Mouse (Mus musculus): Measurements from ENCODE around the gene Plcxd1. TPM values are rescaled to one million over a fixed set of nuclear protein-coding genes. Genes with fewer than 3 reads are reported as not detected.
A peak's percentile ranks its signal among the peaks of the same experiment; 100 is the strongest.

Plcxd1 gene
- total and polyA plus RNA-seq, 3 experiments: 0.64 TPM; not detected in 2

- no peaks in the 10 kb centered on the region for H3K79me2 ChIP-seq (replicated peaks; ENCODE audit: control insufficient read depth, insufficient read depth, low read length)
- 53% methylated on average over 2 of the region's 2 CpGs for WGBS
- no peak overlapping the region for H3K9ac ChIP-seq (ENCODE audit: low read depth, low read length)
- TF ChIP-seq CTCF (IDR thresholded peaks at IDR 0.05): no peak
- no peak for TF ChIP-seq POLR2A (IDR thresholded peaks at IDR 0.05; ENCODE audit: insufficient read depth, low read depth, low read length)
- TF ChIP-seq EP300 (IDR thresholded peaks at IDR 0.05; ENCODE audit: insufficient read depth, low read depth, low read length): no peak
- intact Hi-C loops (cut with DNase I): loop anchor here (5.0 kb wide), 1 partner anchor 34 kb away; no protein-coding TSS in a partner anchor
- H3K27ac ChIP-seq: no peak overlapping the region
- no peak overlapping the region for H3K4me3 ChIP-seq
- H3K4me1 ChIP-seq (ENCODE audit: control insufficient read depth, insufficient read depth, low read length): no peaks in the 10 kb centered on the region; the same call in 1 of the 2 replicates
- no peak for DNase-seq
- H3K27me3 ChIP-seq (ENCODE audit: control insufficient read depth, insufficient read depth, low read length): no peaks in the 10 kb centered on the region
- no peaks in the 10 kb centered on the region for H3K36me3 ChIP-seq (ENCODE audit: control insufficient read depth, insufficient read depth, low read length)
Observed at GRCm38 (mm10) chr5:110091546-110091945, 8.2 kb upstream of the Plcxd1 start.

DNA sequence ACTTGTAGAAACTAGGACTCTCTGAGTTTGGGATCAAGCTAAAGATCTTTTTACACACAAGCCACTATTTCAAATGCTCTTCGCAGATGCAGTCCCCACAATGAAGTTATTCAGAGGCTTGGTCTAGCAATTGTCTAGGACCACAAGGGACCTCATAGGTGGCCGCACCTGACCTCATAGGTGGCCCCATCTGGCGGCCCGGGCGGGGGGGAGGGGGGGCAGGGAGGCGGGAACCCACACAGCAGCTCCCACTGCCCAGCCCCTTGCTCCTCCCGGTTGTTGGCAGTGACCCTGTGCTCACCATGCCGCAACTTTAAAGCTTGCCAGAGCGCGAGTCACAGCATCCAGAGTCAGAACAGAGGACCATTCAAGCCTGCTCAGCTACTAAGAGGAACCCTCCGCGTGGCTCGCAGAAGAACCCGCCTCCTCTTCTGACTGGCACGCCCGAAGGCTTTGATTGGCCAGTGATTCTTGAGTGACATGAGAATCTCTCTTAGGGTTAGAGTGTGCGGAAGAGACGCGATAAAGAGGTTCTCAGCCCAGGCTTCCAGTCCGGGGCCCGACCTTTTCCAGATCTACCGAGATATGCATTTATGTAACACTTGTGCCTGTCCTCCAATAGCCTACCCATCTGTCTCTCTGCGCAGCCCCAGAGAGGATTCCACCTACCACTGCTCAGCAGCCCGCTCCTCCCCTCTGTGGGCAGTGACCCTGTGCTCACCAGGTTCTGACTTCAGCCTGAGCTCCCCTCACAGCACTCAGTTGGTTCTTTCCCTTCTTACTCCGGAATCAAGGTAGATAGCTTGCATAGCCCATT, 5.5 kb upstream of the Plcxd1 start, which contains the start of gene Gm35315:
TSS of gene Gm35315 (minus strand) at position 391 of the 817 bp plus-strand sequence.
- intact Hi-C loops (cut with DNase I): loop anchor here (5.0 kb wide), 1 partner anchor 37 kb away; no protein-coding TSS in a partner anchor
- peak within 1 kb of the TSS; percentile 56 for H3K9ac ChIP-seq (ENCODE audit: low read depth, low read length)
- TF ChIP-seq EP300 (IDR thresholded peaks at IDR 0.05; ENCODE audit: insufficient read depth, low read depth, low read length) (0 out of 2 replicates have a peak, but pooled peaks have one; percentile 23), POLR2A (IDR thresholded peaks at IDR 0.05; ENCODE audit: insufficient read depth, low read depth, low read length) (peak; percentile 70), CTCF (IDR thresholded peaks at IDR 0.05) (no peak)
- H3K27me3 ChIP-seq (ENCODE audit: control insufficient read depth, insufficient read depth, low read length): no peaks in the 10 kb centered on the region
- peak; percentile 81 to 89 for DNase-seq
- 3% methylated on average over 25 of the region's 25 CpGs for WGBS
- H3K79me2 ChIP-seq (replicated peaks; ENCODE audit: control insufficient read depth, insufficient read depth, low read length): no peaks in the 10 kb centered on the region
- H3K4me1 ChIP-seq (ENCODE audit: control insufficient read depth, insufficient read depth, low read length): no peaks in the 10 kb centered on the region; the same call in 1 of the 2 replicates
- no peaks in the 10 kb centered on the region for H3K36me3 ChIP-seq (ENCODE audit: control insufficient read depth, insufficient read depth, low read length)
- peak within 1 kb of the TSS; percentile 61 for H3K4me3 ChIP-seq
- peak within 1 kb of the TSS; percentile 67 for H3K27ac ChIP-seq

DNA sequence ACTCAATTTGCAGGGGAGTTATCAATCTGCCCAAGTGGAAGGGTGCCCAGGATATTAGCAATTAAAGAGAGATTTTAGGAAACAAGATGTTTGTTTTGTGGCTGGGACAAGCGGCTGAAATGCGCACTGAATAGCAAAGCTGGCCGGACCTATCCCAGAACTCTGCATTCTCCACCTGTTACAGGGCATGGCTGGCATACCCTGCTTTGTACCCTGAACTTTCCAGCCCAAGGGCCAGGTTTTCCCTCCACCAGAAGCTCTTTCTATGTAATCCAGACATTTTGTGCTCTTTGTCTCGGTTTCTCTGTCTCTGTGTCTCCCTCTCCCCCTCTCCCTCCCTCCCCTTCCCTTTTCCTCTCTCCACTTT, 4.9 kb upstream of the Plcxd1 start:
- Histone ChIP-seq H3K27me3 (ENCODE audit: control insufficient read depth, insufficient read depth, low read length) (no peaks in the 10 kb centered on the region), H3K79me2 (replicated peaks; ENCODE audit: control insufficient read depth, insufficient read depth, low read length) (no peaks in the 10 kb centered on the region), H3K4me1 (ENCODE audit: control insufficient read depth, insufficient read depth, low read length) (no peaks in the 10 kb centered on the region; the same call in 1 of the 2 replicates), H3K27ac (peak overlapping the region; percentile 67), H3K36me3 (ENCODE audit: control insufficient read depth, insufficient read depth, low read length) (no peaks in the 10 kb centered on the region), H3K4me3 (peak overlapping the region; percentile 61), H3K9ac (ENCODE audit: low read depth, low read length) (peak overlapping the region; percentile 56)
- intact Hi-C loops (cut with DNase I): loop anchor here (5.0 kb wide), 1 partner anchor 38 kb away; no protein-coding TSS in a partner anchor
- DNase-seq: no peak
- TF ChIP-seq EP300 (IDR thresholded peaks at IDR 0.05; ENCODE audit: insufficient read depth, low read depth, low read length): no peak
- no peak for TF ChIP-seq POLR2A (IDR thresholded peaks at IDR 0.05; ENCODE audit: insufficient read depth, low read depth, low read length)
- TF ChIP-seq CTCF (IDR thresholded peaks at IDR 0.05): no peak
- WGBS: 6% methylated on average over 4 of the region's 4 CpGs

DNA sequence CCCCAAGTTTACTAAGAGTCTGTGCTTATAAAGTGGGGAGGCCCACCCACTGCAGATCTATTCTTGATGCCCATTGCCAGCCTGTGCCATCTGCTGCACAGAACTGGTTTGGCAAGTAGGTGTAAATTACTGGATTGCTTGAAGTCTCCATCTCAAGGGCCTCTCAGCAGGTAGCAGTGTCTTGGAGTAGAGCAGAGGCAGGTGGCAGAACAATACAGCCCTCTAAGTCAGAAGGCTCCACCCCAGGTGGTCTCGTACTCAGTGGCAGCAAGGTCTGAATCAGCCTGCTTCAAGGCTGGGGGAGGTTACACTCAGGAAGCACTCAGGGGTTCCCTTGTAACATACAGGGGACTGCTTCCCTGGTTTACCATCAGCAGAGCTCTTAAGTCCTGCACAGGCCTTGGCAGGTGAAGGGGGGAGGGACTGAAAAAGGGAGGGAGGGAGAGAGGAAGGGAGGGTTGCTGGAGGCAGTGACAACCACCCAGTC, 735 bp upstream of the Plcxd1 start:
- intact Hi-C loops (cut with DNase I): no loop called here
- Histone ChIP-seq H3K9ac (ENCODE audit: low read depth, low read length) (no peak overlapping the region), H3K27ac (no peak overlapping the region), H3K27me3 (ENCODE audit: control insufficient read depth, insufficient read depth, low read length) (peaks cover 2% of the 10 kb centered on the region; the same call in 1 of the 2 replicates), H3K4me3 (no peak overlapping the region), H3K79me2 (replicated peaks; ENCODE audit: control insufficient read depth, insufficient read depth, low read length) (no peaks in the 10 kb centered on the region), H3K36me3 (ENCODE audit: control insufficient read depth, insufficient read depth, low read length) (no peaks in the 10 kb centered on the region), H3K4me1 (ENCODE audit: control insufficient read depth, insufficient read depth, low read length) (peaks cover 2% of the 10 kb centered on the region)
- DNase-seq: no peak
- 65% methylated on average over 1 of the region's 1 CpGs for WGBS
- no peak for TF ChIP-seq CTCF (IDR thresholded peaks at IDR 0.05)

GRCm38 (mm10) chr5:110100921-110101631, 1.3 kb downstream of the Plcxd1 start:
- under 1% methylated on average over 37 of the region's 37 CpGs for WGBS
- H3K9ac ChIP-seq (ENCODE audit: low read depth, low read length): 0 out of 2 replicates have a peak overlapping the region, but pooled peaks have one; percentile 7

More at GRCm38 (mm10) chr5:110100921-110101631, 1.3 kb downstream of the Plcxd1 start:
- no peak for DNase-seq
- Histone ChIP-seq H3K4me3 (peak overlapping the region; percentile 30), H3K79me2 (replicated peaks; ENCODE audit: control insufficient read depth, insufficient read depth, low read length) (no peaks in the 10 kb centered on the region), H3K27me3 (ENCODE audit: control insufficient read depth, insufficient read depth, low read length) (peaks cover 2% of the 10 kb centered on the region; the same call in 1 of the 2 replicates), H3K36me3 (ENCODE audit: control insufficient read depth, insufficient read depth, low read length) (no peaks in the 10 kb centered on the region), H3K4me1 (ENCODE audit: control insufficient read depth, insufficient read depth, low read length) (peaks cover 2% of the 10 kb centered on the region), H3K27ac (no peak overlapping the region)
- intact Hi-C loops (cut with DNase I): loop anchor here (10.0 kb wide), 1 partner anchor 176 kb away; the partner anchor contains the start of gene Gm15446
- no peak for TF ChIP-seq POLR2A (IDR thresholded peaks at IDR 0.05; ENCODE audit: insufficient read depth, low read depth, low read length)
- TF ChIP-seq EP300 (IDR thresholded peaks at IDR 0.05; ENCODE audit: insufficient read depth, low read depth, low read length): no peak
- TF ChIP-seq CTCF (IDR thresholded peaks at IDR 0.05): no peak

All from heart, adult 2 months (tissue).